Comparison of ENCODE assay signal across 22 mouse cellular contexts in the genomic region with DNA sequence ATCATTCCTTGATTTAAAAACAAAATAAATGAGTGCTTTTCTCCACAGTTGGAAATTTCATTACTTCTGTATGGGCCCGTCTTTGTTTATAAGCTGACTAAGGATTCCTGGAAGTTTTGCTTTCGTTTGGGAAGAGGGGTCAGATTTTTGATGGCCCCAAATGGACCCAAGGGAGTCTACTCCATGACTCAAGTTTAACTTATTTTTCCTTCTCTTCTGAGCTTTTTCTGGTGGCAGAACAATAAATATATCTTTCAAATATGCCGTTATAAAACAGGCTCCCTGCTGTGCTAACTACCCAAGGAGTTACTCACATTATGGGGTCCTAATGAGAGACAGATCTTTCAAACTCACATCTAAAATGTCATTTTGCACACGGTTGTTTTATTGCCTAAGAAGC.
A peak's percentile ranks its signal among the peaks of the same experiment; 100 is the strongest.
DNase-seq lines count a peak whose midpoint lies in the region; ATAC-seq lines count a peak whose summit lies in the region.
"Had no signal": no experiment of that assay in that cellular context is flagged by ENCODE, and none has a peak within 500 bp of the region (broad histone marks: within the 10 kb centered on the region; RNA-seq: fewer than 3 reads in every experiment).

No protein-coding gene starts in this region.

- no peak overlapping the region for H3K27ac ChIP-seq in kidney, embryonic 14.5 days (ENCODE audit: low read depth, low read length)
- peak overlapping the region; percentile 62; the same call in 1 of the 2 replicates for H3K27ac ChIP-seq in limb, embryonic 10.5 days
- H3K27ac ChIP-seq in forebrain, embryonic 15.5 days (replicated peaks), result no peak overlapping the region
- H3K27ac ChIP-seq: hindbrain, embryonic 13.5 days had no signal

- H3K4me2 ChIP-seq in kidney, embryonic 14.5 days (replicated peaks; ENCODE audit: low read depth, low read length), result no peak overlapping the region
- H3K4me2 ChIP-seq in forebrain, embryonic 15.5 days (replicated peaks), result no peak overlapping the region
- H3K4me2 ChIP-seq: heart, embryonic 12.5 days; hindbrain, embryonic 13.5 days; liver, embryonic 11.5 days had no signal

- H3K9ac ChIP-seq in kidney, embryonic 14.5 days (ENCODE audit: low read depth, low read length), result no peak overlapping the region
- no peak overlapping the region for H3K9ac ChIP-seq in forebrain, embryonic 15.5 days (replicated peaks)
- H3K9ac ChIP-seq: forebrain, postnatal 0 days; heart, embryonic 12.5 days; hindbrain, embryonic 13.5 days had no signal

- DNase-seq in kidney, postnatal 25 days, result no peak
- DNase-seq in 3T3-L1 (ENCODE audit: low read depth, low spot score), result peak; percentile 75
- peak; percentile 53 for DNase-seq in embryo, embryonic 11.5 days (ENCODE audit: low read depth, low spot score)
- DNase-seq in limb, embryonic 10.5 days (ENCODE audit: low spot score), result no peak
- no peak for DNase-seq in frontal cortex, adult 2 months (ENCODE audit: extremely low spot score in 1 of 2, low spot score in 1 of 2)
- DNase-seq in layer of hippocampus, adult 9-10 months (ENCODE audit: low spot score), result no peak
- DNase-seq: cerebellum, adult 18-20 months; cerebellum, postnatal 25 days; forebrain, postnatal 0 days; heart, adult 11 months; heart, postnatal 14 days; lung, adult 18-20 months; lung, postnatal 14 days; retina, postnatal 1 day; thymus, postnatal 14 days had no signal

- no peaks in the 10 kb centered on the region for H3K27me3 ChIP-seq in kidney, embryonic 14.5 days (ENCODE audit: control insufficient read depth, insufficient read depth, low read length)
- peaks cover 8% of the 10 kb centered on the region for H3K27me3 ChIP-seq in limb, embryonic 10.5 days (ENCODE audit: low read depth, poor library complexity, severe bottlenecking)
- H3K27me3 ChIP-seq in forebrain, embryonic 15.5 days, result no peaks in the 10 kb centered on the region
- H3K27me3 ChIP-seq: heart, embryonic 12.5 days; hindbrain, embryonic 13.5 days had no signal

- H3K9me3 ChIP-seq in kidney, embryonic 14.5 days (ENCODE audit: control insufficient read depth, low read length), result no peaks in the 10 kb centered on the region
- H3K9me3 ChIP-seq in limb, embryonic 10.5 days (replicated peaks), result no peaks in the 10 kb centered on the region
- H3K9me3 ChIP-seq in forebrain, embryonic 15.5 days, result no peaks in the 10 kb centered on the region
- H3K9me3 ChIP-seq: heart, embryonic 12.5 days; hindbrain, embryonic 13.5 days had no signal

- peak; percentile 39; the same call in 1 of the 2 replicates for ATAC-seq in kidney, embryonic 14.5 days (ENCODE audit: low FRiP score, low TSS enrichment)
- no peak for ATAC-seq in forebrain, embryonic 15.5 days (replicated peaks)
- ATAC-seq: forebrain, postnatal 0 days; intestine, embryonic 16.5 days; midbrain, embryonic 16.5 days had no signal

- no peak overlapping the region for H3K4me3 ChIP-seq in kidney, embryonic 14.5 days (ENCODE audit: low read length)
- H3K4me3 ChIP-seq in limb, embryonic 10.5 days, result no peak overlapping the region
- no peak overlapping the region for H3K4me3 ChIP-seq in forebrain, embryonic 15.5 days
- H3K4me3 ChIP-seq: heart, embryonic 12.5 days; hindbrain, embryonic 13.5 days had no signal

- H3K4me1 ChIP-seq in kidney, embryonic 14.5 days (ENCODE audit: control insufficient read depth, insufficient read depth, low read length), result peaks cover 4% of the 10 kb centered on the region; the same call in 1 of the 2 replicates
- peaks cover 47% of the 10 kb centered on the region for H3K4me1 ChIP-seq in limb, embryonic 10.5 days
- H3K4me1 ChIP-seq in forebrain, embryonic 15.5 days, result no peaks in the 10 kb centered on the region
- H3K4me1 ChIP-seq: hindbrain, embryonic 13.5 days had no signal

- no peaks in the 10 kb centered on the region for H3K36me3 ChIP-seq in kidney, embryonic 14.5 days (ENCODE audit: control insufficient read depth, insufficient read depth, low read length)
- H3K36me3 ChIP-seq in limb, embryonic 10.5 days, result no peaks in the 10 kb centered on the region
- H3K36me3 ChIP-seq in forebrain, embryonic 15.5 days, result no peaks in the 10 kb centered on the region
- H3K36me3 ChIP-seq: heart, embryonic 12.5 days; hindbrain, embryonic 13.5 days had no signal

- whole genome bisulfite sequencing in kidney, embryonic 14.5 days, result 16% methylated on average over 4 of the region's 4 CpGs
- 5% methylated on average over 4 of the region's 4 CpGs for WGBS in limb, embryonic 10.5 days
- 74% methylated on average over 4 of the region's 4 CpGs for WGBS in forebrain, embryonic 15.5 days

Comparison
In these comparisons a context has a peak if more than half of its experiments do, and no peak if none do; other contexts are left out.
1. DNase-seq: peak in 3T3-L1 (single experiment) and embryo, embryonic 11.5 days (single experiment); none in kidney, postnatal 25 days (0 of 2), limb, embryonic 10.5 days (single experiment), frontal cortex, adult 2 months (0 of 2) and layer of hippocampus, adult 9-10 months (single experiment).